Mouse (Mus musculus) cerebellum, adult 8-10 months (tissue): Measurements from ENCODE around the gene Fgfr2.

Experiments used
- DNase-seq: peaks from one replicate; pipeline ENCODE4 v3.0.0; 2022

Gene Fgfr2

DNA sequence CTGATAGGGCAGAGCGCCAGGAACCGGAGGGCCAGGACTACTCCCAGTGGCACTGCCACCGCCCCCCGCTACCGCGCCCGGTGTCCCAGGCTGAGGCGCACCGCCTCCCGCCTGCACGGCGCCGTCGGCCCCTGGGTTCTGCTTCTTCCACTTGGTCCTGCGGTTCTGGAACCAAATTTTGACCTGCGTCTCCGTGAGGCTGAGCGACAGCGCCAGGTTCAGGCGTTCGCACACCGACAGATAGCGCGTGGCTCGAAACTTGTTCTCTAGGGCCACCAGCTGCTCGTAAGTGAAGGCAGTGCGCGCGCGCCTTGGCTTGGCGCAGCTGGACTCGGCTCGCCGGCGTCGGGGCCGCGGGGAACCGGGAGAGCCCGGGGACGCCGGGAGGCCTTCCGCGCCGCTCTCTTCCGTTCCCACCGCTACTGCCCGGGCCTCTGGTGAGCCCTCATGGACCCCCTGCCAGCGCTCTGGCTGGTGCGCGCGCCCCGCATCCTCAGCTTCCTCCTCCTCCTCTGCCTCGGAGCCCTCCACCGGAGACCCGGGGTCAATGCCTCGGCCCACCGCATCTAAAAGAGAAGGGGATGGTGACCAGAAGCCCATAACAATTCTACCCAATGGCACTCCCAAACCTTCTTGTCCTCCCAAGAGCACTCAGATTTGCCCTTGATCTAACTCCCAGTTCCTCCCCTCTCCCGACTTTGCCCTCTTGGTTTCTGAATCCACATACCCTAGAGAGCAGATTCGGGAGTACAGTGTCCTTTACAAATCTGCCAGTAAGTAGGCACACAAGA, 525.7 kb downstream of the Fgfr2 start:
- no peak for DNase-seq

DNA sequence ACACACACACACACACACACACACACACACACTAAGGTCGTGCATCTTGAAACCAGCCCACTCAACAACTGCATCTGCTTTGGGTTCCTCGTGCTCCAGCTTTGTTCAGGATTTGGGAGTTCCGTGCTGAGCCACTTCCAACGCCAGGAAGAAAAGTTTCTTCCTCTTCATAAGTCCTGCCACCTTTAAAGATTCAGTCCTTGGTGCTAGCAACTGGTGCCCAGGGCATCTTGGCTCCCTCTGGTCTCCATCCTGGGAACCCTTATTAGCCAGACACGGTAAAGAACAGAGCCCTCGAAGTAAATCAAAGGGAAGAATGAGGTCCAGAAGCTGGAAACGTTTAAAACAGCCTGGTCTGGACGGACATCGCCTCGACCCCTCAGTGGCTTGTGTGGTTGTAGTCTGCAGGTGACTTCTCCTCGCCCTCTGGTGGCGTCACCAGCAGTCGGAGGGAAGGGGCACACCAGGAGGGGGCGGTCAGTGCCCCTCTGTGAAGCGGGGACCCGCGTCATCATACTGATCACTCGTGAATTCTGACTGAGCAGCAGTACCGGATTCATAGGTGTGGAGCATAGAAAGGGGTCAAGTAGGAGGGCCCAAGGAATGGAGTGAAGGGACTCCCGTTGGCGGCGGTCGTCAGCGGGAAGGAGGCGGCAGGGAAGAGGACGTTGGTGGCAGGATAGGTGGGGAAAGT, 526.4 kb downstream of the Fgfr2 start:
- DNase-seq, result no peak

DNA sequence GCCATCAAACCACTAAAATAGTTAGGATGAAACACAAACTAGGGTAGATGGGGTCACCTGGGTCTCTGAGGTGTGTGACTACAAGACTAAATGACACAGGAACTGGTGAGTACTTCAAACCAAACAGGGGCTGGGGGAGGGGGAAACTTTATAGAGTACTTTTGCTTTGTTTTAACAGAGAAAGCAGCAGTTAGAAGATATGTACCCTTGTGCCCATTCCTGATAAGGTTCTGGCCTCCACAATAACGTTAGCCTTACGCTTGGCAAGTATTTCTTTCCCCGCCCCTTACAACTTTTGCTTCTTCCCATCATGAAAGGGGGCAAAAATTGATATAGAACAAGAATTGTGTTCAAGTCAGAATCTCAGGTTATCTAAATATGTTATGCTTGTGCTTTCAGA, 527.4 kb downstream of the Fgfr2 start:
- DNase-seq, result no peak

DNA sequence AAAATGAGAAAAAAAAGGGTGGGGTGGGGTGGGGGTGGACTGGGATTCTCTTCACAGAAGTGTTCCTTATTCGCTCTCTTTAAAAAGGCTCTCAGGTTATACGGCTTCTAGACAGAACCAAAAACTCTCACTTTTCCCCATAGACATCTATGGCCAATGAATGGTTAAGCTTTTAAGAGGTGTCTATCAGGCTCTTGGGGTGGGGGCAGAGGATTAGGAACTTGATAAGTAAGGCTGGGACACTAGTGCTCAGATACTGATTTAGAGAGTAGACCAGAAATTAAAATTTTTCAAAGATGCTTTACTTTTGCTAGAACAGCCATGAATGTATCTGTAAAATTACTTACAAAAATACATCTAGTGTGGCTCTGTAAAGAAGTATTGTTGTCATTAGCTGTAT, 528.8 kb downstream of the Fgfr2 start:
- DNase-seq, result no peak

DNA sequence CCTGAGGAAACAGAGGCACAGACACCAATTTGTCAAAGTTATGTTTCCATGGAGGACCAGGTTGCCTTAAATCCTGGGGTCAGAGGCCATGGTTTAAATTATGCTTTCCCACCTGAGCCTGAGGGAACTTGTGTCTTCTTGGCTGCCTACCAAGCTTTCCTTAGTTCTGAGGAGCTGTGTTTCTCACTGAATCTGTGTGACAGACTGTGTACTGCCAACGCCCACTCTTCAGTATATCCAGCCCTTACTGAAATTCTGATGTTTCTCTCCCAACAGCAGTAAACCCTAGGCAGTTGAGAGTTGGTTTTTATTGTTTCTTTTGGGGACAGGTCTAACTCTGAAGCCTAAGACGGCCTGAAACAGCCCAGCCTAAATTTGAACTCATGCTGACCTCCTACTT, 529.4 kb downstream of the Fgfr2 start:
- no peak for DNase-seq

DNA sequence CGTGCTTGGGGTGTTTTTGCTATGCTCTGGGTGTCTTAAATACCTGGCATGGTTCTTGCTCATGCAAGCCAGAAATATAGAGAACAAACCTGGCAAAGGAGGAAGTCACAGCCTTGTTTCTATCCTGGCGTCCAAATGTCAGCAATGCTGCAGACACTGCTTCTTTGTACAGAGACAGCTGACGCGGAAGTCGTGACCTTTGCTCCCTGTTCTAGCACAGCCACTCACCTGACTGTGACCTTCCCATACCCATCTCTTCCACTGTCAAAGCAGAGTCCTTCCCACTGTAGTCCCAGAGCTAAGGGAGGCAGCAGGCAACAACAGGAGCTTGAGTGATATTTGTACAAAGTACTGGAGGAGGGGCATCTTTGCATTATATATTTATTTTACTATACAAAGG, 533.5 kb downstream of the Fgfr2 start:
- no peak for DNase-seq

DNA sequence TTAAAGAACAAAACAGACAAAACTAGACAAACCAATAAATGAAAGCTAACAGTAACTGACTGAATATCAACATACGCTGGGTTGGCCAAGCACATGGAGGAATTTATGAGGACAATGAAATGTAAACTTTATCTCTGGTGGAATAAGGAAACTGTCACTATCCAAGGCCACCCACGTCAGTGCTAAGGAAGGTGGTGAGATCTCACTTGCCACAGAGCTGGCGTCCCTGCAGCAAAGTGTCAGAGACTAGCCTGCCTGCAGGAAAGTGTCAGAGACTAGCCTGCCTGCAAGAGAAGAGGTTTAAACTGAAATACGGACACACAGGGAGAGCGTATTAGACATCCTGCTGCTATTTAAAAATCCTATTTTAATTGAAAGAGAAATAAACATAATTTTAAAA, 536.0 kb downstream of the Fgfr2 start:
- no peak for DNase-seq

DNA sequence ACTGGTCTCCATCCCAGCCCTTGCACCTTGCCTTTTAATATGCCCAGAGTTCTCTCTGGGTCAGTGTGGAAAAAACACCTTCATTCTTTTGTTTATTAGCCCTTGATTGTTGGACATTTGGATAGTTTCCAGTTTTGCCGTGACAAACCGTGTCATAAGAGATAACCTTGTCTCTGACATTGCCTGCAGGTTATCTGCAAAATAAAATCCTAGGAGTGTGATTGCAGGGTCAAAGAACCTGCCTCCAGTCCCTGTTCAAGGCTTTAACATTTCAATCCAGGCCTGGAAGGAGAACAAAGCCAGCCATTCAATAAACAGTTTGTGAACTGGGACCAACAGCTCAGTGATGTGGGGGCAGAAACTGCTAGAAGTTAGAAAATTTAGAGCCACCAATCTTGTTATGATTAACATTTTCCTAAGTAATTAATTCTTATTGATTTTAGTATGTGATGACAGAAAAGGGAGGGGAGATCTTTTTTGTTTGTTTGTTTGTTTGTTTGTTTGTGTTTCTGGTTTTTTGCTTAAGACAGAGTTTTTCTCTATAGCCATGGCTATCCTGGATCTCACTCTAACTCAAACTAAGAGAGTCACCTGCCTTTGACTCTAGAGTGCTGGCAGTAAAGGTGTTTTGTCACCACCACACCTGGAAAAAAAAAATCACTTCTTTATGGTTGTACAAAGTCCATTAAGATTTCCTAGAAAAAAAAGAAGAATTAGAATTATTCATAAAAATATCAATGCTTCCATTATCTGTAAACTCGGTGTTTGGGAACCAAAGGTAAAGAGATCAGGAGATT, 537.3 kb downstream of the Fgfr2 start:
- no peak for DNase-seq

DNA sequence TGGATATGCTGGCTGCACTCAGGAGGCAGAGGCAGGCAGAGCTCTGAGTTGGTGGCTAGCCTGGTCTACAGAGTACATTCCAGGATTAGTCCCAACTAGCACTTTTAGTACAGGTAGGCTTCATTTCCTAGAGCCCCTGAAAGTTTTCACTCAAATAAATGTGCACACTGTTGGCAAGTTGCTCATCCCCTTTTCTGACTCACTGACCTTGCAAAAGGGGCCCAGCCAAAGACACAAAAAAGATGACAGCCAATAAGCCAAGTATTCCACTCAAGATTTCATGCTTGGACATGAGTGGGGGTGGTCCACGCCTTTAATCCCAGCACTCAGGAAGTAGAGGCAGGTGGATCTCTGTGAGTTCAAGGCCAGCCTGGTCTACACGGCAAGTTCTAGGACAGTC, 541.7 kb downstream of the Fgfr2 start:
- DNase-seq, result no peak

DNA sequence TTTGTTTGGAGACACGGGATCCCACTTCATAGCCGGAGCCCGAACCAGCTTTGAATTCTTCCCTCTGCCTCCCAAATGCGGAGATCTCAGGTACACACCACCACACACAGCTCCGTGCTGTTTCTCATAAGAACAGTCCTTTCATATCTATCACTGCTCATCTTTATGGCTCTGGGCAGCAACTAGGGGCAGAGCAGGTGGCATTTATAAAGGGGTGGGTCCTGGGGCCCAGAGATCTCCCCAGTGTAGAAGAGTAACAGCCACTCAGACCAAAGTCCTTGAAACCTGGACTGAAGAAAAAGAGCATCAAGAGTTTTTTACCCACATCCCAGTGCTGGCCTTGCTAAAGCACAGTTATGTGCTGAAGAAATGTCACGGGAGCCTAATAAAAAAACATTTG, 542.6 kb downstream of the Fgfr2 start:
- no peak for DNase-seq

DNA sequence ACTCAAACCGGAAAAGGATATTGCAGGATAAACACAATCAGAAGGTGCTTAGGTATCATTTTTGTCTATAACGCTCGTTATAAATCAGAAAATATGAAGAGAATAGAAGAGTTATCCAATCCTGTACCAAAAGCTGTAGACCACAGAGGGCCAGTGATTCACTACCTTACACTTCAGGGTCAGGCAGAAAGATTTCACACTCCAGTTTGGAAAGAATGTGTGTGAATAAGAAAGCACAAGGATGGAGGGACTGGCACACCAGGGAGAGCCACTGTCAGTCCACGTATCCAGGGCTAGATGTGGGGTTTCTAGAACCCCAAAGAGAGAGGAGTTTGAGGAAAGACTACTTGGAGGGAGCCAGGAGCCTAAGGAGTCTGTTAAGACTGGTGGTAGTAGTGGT, 546.3 kb downstream of the Fgfr2 start:
- no peak for DNase-seq

DNA sequence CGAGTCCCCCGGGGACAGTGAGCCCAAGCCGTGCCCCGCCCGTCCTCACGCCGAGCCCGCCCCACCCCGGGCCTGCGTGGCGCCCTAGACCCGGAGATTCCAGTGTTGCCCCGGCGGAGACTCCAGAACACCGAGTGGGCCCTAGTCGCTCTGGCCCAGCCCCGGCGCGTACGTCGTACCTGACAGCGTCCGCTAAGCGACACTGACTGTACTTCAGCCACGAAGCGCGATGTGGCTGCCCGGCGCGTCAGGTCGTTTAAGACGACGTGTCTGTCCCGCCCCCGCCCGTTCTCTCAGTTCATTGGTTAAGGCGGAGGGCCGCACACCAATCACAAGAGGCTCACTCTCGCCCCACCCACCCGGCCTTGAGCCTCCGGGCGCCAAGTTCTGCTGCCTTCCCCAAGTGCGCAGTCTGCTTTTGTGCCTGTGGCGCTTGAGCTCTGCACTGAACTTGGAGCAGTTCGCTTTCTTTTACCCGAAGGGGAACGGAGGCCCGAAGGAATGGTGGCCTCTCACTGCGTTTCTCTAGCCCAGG, 547.0 kb downstream of the Fgfr2 start, which contains the start of gene Oat:
TSS of gene Oat (minus strand) at position 283 of the 535 bp plus-strand sequence.
- DNase-seq, result peak; percentile 92

DNA sequence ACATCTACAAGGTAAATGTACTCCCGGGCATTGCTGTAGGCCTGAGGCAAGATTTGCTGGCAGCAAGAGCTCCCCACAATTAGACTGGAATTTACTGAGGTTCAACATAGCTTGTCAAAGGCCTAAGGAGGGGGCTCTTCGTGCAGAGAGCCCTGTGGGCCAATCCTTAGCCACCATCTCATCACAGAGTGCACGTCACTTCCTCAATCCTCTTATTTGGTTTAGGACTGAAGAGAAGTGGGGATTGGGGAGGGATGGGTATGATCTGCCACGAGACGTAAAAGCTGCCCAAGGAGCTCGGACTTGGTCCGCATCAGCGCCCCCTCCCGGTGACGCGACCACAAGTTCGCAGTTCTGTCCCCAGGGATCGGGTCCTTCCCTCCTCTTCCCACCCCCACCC, 547.5 kb downstream of the Fgfr2 start:
- peak; percentile 75 for DNase-seq

DNA sequence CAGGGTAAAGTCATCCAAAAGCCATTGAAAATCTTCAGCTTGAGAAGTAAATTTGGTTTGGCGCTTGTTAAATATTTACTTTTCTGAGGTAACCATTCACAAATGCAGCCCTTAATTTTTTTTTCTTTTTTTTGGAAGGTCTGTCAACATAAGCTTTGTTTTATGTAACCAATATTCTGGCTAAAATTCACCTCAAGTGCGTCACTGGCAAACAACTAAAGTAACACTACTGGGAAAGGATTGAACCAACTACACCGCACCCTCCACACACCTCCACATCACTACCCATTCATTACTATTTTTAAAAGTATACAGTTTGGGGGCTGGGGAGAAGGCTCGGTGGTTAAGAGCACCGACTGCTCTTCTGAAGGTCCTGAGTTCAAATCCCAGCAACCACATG, 548.5 kb downstream of the Fgfr2 start:
- DNase-seq, result no peak

DNA sequence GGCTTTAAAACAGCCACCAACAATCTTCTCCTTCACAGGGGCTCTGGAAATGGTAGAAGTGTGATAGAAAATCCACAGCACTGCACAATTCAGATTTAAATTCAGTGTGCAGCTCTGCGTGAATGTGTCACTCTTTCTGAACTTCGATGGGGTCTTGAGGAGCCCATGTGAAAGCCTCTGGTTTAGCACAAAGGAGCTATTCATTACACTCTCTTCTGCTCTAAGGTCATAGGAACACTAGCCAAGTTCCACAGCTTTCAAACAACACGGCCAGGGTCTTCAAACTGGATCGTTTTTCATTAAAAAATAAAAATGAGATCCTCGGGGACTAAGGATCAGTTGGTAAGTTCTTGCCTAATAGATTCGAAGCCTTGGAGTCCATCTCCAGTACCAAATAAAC, 549.9 kb downstream of the Fgfr2 start:
- DNase-seq, result no peak

DNA sequence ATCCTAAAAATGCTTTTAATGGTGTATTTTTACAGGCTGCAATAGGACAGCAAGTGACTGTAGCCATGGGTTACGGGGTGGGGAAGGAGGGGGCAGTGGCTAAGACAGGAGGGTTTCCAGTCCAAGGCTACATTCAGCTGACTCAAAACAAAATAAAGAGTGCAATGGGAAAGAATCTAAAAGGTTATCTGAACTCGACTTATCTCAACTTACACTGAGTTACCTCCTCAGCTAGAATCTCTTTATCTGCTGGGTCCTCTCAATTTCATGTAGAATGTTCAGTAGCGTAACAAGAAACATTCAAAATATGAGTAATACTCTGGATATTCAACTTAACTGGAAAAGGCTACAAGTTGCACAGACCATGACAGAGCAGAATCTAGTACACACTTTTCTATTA, 550.4 kb downstream of the Fgfr2 start:
- no peak for DNase-seq

DNA sequence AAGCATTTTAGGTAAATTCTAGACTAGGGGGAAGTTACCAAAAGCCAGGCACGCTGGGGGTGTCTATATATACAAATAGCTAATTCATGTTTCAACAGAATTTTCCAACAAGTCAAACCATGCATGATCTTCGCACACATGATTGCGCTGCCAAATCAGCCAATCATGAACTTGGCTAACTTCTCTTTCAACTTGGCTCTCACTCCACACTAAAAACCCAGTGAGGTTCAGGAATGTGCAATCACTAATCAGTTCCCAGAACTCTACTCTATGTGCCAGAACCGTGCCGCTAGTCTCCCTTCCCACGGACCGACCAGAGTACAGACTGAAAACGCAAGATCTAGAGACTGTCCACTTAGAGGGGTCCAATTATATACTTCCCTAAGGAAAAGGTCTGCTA, 551.7 kb downstream of the Fgfr2 start:
- no peak for DNase-seq

DNA sequence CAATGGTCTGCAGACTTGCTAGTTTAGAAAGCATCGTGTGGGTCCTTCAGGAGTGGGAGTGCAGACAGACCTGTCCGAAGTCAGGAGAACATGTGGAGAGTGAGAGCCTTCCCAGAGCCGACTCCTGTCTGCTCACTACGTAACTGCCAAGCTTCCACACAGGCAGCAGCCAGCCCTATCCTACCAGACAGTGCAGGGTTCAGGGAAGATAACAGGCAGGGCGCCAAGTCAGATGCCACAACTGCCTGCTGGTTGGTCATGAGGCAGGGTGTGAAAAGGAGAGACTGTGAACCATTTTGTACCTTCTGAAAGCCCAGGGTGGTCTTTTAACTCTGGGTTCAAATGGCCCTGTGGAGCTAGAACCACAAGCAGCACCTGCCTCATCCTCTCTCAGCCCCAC, 553.1 kb downstream of the Fgfr2 start:
- DNase-seq, result no peak

DNA sequence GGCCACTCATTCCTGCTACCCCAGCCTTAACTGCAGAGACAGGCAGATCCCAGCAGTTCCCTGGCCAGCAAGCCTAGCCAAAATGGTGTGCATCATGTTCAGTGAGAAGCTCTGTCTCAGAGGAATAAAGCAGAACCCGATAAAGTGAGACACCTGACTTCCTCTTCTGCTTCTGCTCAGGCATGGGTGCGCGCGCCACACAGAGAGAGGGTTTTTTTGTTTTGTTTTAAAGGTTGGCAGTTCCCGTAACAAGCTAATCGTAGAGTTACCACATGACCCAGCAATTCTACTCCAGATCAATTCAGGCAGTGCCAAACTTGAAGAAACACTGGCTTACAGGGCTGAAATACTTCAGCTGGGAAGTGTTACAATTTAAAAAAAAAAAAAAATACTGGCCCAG, 554.3 kb downstream of the Fgfr2 start:
- no peak for DNase-seq

DNA sequence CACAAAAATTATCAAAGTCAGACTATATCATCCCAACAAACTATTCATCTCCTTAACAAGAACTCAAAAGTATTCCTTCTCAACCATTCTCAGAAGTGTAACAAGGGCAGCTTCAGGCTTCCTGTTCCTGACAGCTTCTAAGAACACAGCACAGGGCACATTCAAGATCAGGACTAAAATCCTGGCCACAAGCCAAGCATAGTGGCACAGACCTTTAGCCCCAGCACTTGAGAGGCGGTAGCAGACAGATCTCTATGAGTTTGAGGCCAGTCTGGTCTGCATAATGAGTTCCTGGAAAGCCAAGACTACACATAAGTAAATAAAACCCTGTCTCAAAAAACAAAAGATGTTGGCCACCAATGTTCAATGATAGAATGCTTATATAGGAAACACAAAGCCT, 557.3 kb downstream of the Fgfr2 start:
- DNase-seq, result no peak

DNA sequence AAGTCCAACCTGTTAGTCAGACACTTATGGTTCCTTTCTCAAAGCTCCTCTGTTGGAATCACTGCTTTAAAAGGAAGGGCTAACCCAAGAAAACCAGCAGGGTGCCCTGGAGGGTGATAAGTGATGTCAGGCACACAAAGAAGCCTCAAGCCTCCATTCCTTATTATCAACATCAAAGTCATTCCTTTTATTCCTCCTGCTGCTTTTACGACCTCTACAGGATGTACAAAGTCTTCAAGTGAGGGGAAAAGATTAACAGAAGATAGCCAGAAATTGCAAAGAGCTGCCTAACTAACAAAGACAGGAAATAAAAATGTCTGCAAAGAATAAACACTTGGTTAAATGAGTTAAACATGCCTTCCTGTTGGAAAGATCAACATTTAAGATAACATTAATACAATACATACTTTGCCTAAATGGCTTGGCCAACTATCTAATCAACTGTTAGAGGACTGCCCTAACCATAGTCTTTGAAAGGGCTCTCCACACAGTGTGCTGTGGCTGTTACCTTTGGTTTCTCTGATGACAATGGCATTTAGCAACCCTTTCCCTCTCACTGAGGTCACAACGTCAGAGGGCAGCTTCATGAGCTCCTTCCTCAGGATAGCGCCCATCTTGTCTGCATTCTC, 563.9 kb downstream of the Fgfr2 start:
- no peak for DNase-seq

DNA sequence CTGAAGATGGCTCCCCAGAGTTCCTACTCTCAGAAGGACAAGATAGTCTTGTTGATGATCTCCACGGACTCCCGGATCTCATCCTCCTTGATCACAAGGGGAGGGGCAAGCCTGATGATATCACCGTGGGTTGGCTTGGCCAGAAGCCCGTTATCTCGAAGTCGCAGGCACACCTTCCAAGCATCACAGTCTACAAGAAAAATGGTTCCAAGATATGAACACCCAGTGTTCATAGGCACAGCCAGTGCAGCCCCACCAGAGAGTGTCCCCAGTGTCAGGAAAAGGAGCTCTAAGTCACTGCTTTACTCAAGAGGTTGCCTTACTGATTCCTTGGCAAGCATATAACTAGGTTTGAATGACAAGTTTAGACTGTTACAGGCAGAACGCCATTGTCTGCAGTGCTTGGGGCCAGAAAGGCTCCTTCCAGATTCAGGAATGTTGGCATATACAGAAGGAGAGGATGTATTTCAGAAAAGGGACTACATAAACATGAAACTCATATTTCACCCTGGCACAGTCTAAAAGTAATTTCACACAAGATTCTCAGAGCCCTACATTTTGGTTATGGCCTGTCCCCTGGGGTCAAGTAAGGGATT, 564.9 kb downstream of the Fgfr2 start:
- DNase-seq, result no peak

DNA sequence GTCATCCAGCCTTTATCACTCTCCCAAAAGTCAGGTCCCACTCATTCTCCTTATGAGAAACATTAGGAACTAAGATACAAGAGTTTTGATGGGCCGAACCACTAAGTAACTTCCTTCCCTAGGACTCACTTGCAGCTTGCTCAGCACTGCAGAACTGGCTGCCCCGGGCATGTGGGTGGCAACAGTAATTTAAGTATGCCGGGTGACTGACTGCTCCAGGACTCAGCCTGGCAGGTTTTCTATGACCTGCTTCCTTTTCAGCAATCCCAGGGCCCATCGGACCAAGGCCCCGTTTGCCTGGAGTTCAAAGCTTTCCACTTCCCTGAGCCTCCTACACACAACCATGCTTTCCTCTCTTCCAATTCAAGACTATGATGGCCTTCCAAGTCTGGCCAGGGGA, 566.6 kb downstream of the Fgfr2 start:
- DNase-seq, result no peak
